Mouse (Mus musculus) inflammation-experienced regulatory T-cells, adult 6 months (primary cell): ENCODE data around the gene Tiprl. TPM values are rescaled to one million over a fixed set of nuclear protein-coding genes. Genes with fewer than 3 reads are reported as not detected.

Experiments used
- ATAC-seq: one replicate; pipeline ENCODE4 v1.8.0; 2017
- polyA plus RNA-seq, 3 experiments: library from polyadenylated mRNA; unstranded; fragments of 100-300 nt; shearing (Covaris generic); gene quantifications; one replicate each; pipeline ENCODE4 v1.2.1; 2017

Gene Tiprl
- polyA plus RNA-seq, 3 experiments from 2014 or later, result 109 to 158 (median 114) TPM

- ATAC-seq, result no peak
These were observed 35.3 kb downstream of the Tiprl start for GRCm38 (mm10) chr1:165201445-165202012.

GRCm38 (mm10) chr1:165200748-165201147 lies 36.0 kb downstream of the Tiprl start:
- ATAC-seq, result peak; percentile 54

GRCm38 (mm10) chr1:165199639-165200038 lies 37.2 kb downstream of the Tiprl start:
- no peak for ATAC-seq

DNA sequence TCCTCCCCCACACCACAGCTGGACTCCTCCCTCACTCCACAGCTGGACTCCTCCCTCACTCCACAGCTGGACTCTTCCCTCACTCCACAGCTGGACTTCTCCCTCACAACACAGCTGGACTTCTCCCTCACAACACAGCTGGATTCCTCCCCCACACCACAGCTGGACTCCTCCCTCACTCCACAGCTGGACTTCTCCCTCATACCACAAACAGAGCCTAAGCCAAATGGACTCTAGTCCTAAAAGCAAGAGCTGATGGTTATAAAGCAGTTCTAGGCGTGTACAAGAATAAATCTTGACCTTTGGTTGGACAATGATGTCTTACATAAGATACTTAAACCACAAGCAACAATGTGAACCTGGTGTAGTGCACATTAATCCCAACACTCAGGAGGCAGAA lies 37.8 kb downstream of the Tiprl start:
- ATAC-seq, result no peak

GRCm38 (mm10) chr1:165197875-165198274 lies 38.9 kb downstream of the Tiprl start:
- no peak for ATAC-seq

GRCm38 (mm10) chr1:165195396-165195960 lies 41.3 kb downstream of the Tiprl start:
- no peak for ATAC-seq

- ATAC-seq, result peak; percentile 22
These were observed 42.2 kb downstream of the Tiprl start for GRCm38 (mm10) chr1:165194662-165195013.

GRCm38 (mm10) chr1:165193880-165194661 lies 42.7 kb downstream of the Tiprl start, which contains the start of gene Sft2d2:
TSS of gene Sft2d2 (minus strand) at chr1:165194438.
- ATAC-seq, result peak; percentile 88

DNA sequence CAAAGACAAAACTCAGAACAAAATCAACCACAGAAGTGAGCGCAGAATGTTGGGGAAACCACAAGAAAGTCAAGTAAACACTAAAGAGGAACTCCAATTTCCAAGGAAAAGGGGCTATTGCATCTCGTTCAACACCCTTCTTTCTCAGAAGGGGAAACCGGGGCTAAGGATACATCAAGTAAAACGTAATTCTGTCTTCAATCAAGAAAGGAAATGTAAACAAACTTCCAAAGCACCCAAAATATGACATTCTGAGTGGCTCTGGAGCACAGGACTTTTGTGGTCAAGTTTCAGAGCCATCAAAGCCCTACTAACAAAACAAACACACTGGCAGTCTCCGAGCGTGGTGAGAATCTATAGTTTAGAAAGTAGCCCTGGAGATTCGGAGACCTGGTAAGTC lies 43.4 kb downstream of the Tiprl start:
- no peak for ATAC-seq

GRCm38 (mm10) chr1:165192714-165193264 lies 44.0 kb downstream of the Tiprl start:
- no peak for ATAC-seq

DNA sequence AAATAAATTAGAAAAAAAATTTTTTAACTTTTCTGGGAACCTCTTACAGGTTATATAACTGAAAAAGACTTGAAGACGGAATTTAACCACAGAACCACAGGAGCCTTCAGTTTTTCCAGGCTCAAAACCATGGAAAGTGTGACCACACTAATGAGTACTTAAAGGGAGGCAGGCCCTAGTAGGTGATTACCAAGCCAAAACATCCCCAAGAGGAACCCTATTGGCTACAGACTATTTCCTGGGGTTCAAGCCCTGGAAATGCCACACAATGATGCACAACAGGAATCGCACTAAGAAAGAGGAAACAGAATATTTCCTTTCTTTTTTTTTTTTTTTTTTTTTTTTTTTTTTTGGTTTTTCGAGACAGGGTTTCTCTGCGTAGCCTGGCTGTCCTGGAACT lies 44.7 kb downstream of the Tiprl start:
- no peak for ATAC-seq

GRCm38 (mm10) chr1:165191611-165192010 lies 45.2 kb downstream of the Tiprl start:
- no peak for ATAC-seq

- ATAC-seq, result no peak
These were observed 46.1 kb downstream of the Tiprl start for GRCm38 (mm10) chr1:165190571-165191273.

GRCm38 (mm10) chr1:165190068-165190467 lies 46.7 kb downstream of the Tiprl start:
- no peak for ATAC-seq

DNA sequence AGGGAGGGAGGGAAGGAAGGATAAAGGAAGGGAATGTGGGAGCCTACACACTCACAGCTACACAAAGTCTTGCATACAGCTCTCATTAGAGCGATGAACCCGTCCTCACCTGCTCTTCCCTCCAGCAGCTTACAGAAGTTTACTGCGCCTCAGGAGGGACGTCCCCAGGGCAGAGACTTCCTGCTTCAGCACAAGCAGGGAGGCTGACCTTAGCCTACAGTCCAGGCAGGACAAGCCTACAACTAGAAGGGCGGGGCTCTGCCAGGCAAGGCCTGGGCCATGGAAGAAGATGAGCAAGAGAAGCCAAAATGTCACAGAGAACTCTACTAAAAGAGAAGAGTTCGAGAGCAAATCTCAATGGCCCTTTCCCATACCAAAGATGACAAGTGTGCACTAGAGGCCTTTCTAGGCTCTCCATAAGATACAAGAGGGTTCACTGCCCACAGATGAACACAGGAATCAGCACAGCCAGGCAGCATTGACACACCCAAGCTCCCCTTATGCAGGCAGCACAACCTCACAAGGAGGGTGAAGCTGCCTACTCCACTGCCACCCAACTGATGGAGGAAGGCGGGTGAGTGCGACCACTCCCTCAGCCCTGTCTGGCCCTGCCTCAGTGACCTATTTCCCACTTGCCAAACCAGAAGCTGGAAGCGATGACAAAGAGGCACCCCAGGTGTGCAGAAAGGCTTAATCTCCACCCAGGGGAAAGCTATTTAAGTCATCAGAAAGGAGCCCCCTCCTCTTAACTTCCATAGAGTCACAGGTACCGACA lies 47.8 kb downstream of the Tiprl start:
- ATAC-seq, result peak; percentile 73

DNA sequence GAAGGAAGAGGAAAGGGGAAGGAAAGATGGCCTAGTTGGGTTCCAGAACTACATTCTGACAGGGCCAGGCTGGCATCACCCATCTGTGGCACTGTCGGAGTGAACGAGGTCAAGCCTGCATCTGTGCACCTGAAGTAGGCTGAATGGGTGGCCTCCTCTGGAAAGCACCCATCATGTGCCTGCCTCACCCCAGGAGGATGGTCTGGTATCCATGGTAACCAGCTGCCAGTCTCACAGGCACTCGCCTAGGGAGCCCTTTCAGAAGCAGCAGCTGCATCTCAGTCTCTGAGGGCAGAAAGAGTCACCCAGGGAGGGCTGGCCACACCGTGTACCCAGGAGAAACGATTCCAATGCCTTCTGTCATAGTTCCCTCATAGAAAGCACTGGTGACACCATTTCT lies 49.4 kb downstream of the Tiprl start:
- no peak for ATAC-seq

DNA sequence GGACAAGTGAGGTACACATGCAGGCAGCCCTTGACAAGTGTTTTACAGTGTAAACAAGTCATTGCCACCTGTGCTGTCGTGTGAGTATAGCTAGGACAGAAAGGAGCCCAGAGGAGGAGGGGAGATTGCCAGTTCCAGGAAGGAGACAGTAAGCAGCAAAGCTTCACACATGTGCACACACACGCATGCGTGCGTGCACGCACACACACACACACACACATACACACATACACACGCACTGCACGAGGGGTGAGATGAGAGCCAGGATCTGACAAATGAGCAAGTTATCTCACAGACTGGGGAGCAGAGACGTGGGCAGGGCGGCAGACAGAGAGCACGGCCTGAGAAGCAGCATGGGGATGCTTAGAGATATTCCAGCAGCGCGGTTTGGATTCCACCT lies 50.3 kb downstream of the Tiprl start:
- ATAC-seq, result no peak

DNA sequence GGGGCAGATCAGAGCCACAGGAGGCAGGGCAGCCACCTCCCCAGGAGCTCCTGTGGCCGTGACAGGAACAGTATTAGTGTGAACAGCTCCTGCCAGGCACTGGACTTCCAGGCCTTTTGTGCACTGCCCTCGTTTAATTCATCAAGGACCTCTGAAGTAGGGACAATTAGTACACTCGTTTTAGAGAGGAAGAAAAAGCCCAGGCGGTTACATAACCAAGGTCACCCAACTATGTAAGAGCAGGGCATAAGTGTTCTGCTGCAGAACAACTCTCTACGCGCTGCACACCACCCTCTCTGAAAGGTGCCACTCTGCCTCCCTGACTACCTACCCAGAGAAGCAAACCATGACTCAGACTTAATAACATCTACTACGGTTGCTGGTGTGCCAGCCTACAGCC lies 51.7 kb downstream of the Tiprl start:
- no peak for ATAC-seq

DNA sequence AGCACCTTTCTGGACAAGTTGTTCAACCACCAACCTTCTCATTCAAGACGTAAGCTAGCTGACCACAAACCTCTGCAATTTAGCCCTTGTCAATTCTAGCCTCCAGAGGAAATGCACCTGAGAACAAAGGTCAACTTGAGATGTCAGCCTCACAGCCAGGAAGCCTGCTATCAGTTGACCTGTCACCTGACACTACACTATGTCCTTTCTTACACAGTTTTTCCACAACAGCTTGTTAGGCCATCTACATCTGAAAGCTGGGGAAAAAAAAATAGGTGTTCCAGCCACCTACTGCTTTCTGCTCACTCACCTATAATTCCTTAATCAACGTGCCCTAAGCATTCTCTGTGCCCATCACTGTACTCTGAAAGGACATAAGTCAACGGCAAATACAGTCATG lies 52.6 kb downstream of the Tiprl start:
- ATAC-seq, result no peak

GRCm38 (mm10) chr1:165183400-165183799 lies 53.4 kb downstream of the Tiprl start:
- no peak for ATAC-seq

DNA sequence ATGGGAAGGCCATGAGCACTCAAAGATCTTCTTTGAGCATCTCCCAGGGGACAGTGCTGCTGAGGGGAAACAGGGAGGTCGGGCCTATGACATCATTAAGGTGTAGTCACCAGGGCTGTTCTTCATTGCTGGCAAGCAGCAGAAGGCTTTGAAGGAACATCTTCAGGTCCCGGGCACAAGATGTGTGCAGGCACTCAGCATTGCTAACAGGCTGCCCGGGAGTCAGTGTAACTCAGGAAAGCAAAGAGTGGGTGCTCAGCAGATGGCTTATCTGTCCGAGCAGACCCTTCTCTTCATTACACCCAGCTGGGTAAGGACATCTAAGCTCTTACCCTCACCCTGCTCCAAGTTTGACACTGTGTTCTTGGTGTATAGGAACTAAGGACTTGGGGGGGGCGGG lies 57.5 kb downstream of the Tiprl start:
- no peak for ATAC-seq

DNA sequence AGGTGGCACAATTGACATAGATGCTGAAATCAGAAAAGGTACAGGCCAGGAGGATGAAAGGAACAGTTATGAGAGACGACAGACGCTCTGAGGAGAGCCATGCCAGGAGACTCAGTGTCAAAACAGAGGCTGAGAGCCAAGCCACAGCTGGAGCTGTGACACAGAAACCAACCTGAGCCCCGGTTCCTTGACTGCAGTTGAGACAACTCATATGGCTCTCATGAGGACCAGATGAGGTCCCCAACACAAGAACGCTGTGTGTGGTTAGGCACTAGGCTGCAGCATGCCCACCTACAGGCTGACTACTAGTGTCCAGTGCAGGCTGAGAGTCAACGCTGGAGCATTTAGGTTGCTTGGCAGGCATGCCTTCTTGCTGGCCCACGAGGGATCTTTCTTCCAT lies 58.7 kb downstream of the Tiprl start:
- no peak for ATAC-seq
